Mouse (Mus musculus) limb, embryonic 13.5 days (tissue): ENCODE results near the gene Kcng3. TPM values are rescaled to one million over a fixed set of nuclear protein-coding genes. Genes with fewer than 3 reads are reported as not detected.
A peak's percentile ranks its signal among the peaks of the same experiment; 100 is the strongest.

ENCODE experiments used
- ATAC-seq: fragments of 200-750 bp; cut with Nextera tagmentation; 2 replicates; pipeline ENCODE4 v1.8.0; 2017; ENCODE audit warnings: low read depth, moderate number of reproducible peaks, moderate TSS enrichment; ENCODE audit not compliant: low FRiP score
- H3K27ac ChIP-seq: fragments of 300-500 bp; sonication (generic); 2 replicates; pipeline ENCODE4 v1.5.1; 2015; ENCODE audit warnings: inconsistent platforms, mild to moderate bottlenecking, moderate library complexity
- H3K27me3 ChIP-seq: fragments of 300-500 bp; sonication (generic); 2 replicates; pipeline ENCODE4 v1.6.1; 2015; ENCODE audit warnings: mild to moderate bottlenecking, inconsistent platforms
- H3K36me3 ChIP-seq: fragments of 300-500 bp; sonication (generic); 2 replicates; pipeline ENCODE4 v1.6.1; 2015; ENCODE audit warnings: inconsistent platforms, mild to moderate bottlenecking, moderate library complexity
- H3K4me1 ChIP-seq: fragments of 300-500 bp; sonication (generic); 2 replicates; pipeline ENCODE4 v1.6.1; 2015; ENCODE audit warnings: inconsistent platforms
- H3K4me2 ChIP-seq: fragments of 300-500 bp; sonication (generic); replicated peaks from 2 replicates; pipeline ENCODE4 v1.6.1; 2015; ENCODE audit warnings: inconsistent platforms, mild to moderate bottlenecking, moderate library complexity
- H3K4me3 ChIP-seq: fragments of 300-500 bp; sonication (generic); 2 replicates; pipeline ENCODE4 v1.5.1; 2015; ENCODE audit warnings: moderate library complexity, mild to moderate bottlenecking, inconsistent platforms
- H3K9ac ChIP-seq: fragments of 300-500 bp; sonication (generic); 2 replicates; pipeline ENCODE4 v1.6.1; 2015; ENCODE audit warnings: mild to moderate bottlenecking, inconsistent platforms
- H3K9me3 ChIP-seq: fragments of 300-500 bp; sonication (generic); 2 replicates; pipeline ENCODE4 v1.6.1; 2016; ENCODE audit warnings: inconsistent platforms
- WGBS: fragments of 180-500 bp; shearing (Covaris S2); methylation state at CpG from one replicate; pipeline ENCODE4 v1.1.7; 2015; 5-methylcytosine and 5-hydroxymethylcytosine counted together
- polyA plus RNA-seq: library from polyadenylated mRNA; unstranded; fragments of >200 nt; fragmentation: Nextera tagmentation; extraction: Ambion mirVana; gene quantifications from 2 replicates; pipeline ENCODE4 v1.2.1, GENCODE M21; 2015

Gene Kcng3
- polyA plus RNA-seq, 1 experiment from 2014 or later, result not detected

GRCm38 (mm10) chr17:83567375-83567774, 64.3 kb downstream of the Kcng3 start:
- H3K4me3 ChIP-seq, result no peak overlapping the region
- no peak overlapping the region for H3K9ac ChIP-seq
- no peak overlapping the region for H3K4me2 ChIP-seq
- no peaks in the 10 kb centered on the region for H3K27me3 ChIP-seq
- H3K4me1 ChIP-seq, result 0 out of 2 replicates have a peak, but pooled peaks cover 7% of the 10 kb centered on the region
- H3K36me3 ChIP-seq, result no peaks in the 10 kb centered on the region
- no peaks in the 10 kb centered on the region for H3K9me3 ChIP-seq
- ATAC-seq, result no peak
- H3K27ac ChIP-seq, result no peak overlapping the region
- WGBS, result 70% methylated on average over 8 of the region's 8 CpGs

GRCm38 (mm10) chr17:83565506-83565905, 66.2 kb downstream of the Kcng3 start:
- Histone ChIP-seq H3K4me3 (no peak overlapping the region), H3K4me1 (0 out of 2 replicates have a peak, but pooled peaks cover 3% of the 10 kb centered on the region), H3K9ac (no peak overlapping the region), H3K4me2 (no peak overlapping the region), H3K27me3 (no peaks in the 10 kb centered on the region), H3K36me3 (no peaks in the 10 kb centered on the region), H3K27ac (no peak overlapping the region), H3K9me3 (no peaks in the 10 kb centered on the region)
- ATAC-seq, result no peak
- 33% methylated on average over 4 of the region's 4 CpGs for WGBS

DNA sequence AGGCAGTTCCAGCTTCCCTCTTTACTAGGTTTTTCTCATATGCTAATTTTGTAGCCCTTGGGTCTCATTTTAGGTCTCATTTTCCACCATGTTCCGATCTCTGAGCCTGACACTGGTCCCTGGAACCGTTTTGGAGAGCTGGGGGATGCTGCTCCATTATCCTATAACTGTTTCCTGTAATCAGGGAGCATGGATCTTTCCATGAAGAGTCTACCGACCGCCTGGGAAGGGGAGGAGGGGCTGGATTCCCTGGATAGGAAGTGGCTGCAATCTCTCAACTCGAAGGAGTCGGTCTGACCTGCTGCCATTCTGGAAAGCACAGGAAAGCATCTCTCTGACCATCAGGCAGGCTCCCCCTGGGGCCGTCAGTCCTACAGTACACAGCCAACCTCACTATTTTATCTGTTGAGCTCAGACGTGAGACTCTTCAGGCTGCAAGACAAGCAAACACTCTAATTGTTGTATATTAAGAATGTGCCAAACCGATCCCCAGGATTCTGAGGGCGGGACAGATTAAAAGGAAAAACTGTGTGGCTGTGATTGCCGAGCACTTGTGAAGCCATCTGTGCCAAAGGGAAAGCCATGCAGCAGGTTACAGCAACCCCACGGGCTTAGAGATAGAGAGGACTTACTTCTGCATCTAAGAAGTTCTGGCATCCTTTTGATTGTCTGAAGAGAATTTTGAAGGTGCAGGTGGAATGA, 67.4 kb downstream of the Kcng3 start:
- no peaks in the 10 kb centered on the region for H3K9me3 ChIP-seq
- no peak overlapping the region for H3K27ac ChIP-seq
- H3K9ac ChIP-seq, result no peak overlapping the region
- WGBS, result 58% methylated on average over 12 of the region's 12 CpGs
- no peak for ATAC-seq
- no peaks in the 10 kb centered on the region for H3K27me3 ChIP-seq
- no peak overlapping the region for H3K4me3 ChIP-seq
- H3K36me3 ChIP-seq, result no peaks in the 10 kb centered on the region
- H3K4me1 ChIP-seq, result 0 out of 2 replicates have a peak, but pooled peaks cover 3% of the 10 kb centered on the region
- no peak overlapping the region for H3K4me2 ChIP-seq

DNA sequence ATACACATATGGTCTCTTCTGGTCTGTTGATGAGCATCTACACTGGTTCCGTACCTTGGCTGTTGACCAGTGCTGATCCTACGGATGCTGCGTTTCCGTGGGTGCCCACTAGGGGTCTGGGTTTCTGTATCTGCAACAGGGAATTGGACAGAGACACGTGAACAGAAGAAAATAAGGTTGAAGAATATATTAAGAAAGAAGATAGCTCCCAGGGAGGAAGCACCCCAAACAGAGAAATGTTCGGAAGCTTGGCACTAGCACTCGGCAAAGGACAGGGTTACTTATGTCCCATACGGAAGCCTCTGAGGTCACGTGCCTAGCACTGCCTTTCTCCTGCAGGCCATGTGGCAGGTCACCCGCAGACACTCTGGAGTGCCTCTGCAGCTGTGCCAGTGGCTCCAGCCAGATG, 68.0 kb downstream of the Kcng3 start:
- peak overlapping the region; percentile 25; the same call in 1 of the 2 replicates for H3K4me2 ChIP-seq
- H3K4me3 ChIP-seq, result no peak overlapping the region

GRCm38 (mm10) chr17:83562153-83563010, 69.3 kb downstream of the Kcng3 start:
- no peak overlapping the region for H3K27ac ChIP-seq
- no peaks in the 10 kb centered on the region for H3K27me3 ChIP-seq
- 95% methylated on average over 5 of the region's 5 CpGs for WGBS
- 0 out of 2 replicates have a peak, but pooled peaks cover 3% of the 10 kb centered on the region for H3K4me1 ChIP-seq
- H3K36me3 ChIP-seq, result no peaks in the 10 kb centered on the region
- no peaks in the 10 kb centered on the region for H3K9me3 ChIP-seq
- H3K9ac ChIP-seq, result no peak overlapping the region
- ATAC-seq, result no peak
- no peak overlapping the region for H3K4me2 ChIP-seq
- no peak overlapping the region for H3K4me3 ChIP-seq

More for the DNA sequence above, 68.0 kb downstream of the Kcng3 start:
- Histone ChIP-seq H3K27ac (no peak overlapping the region), H3K4me1 (0 out of 2 replicates have a peak, but pooled peaks cover 3% of the 10 kb centered on the region), H3K27me3 (no peaks in the 10 kb centered on the region), H3K36me3 (no peaks in the 10 kb centered on the region), H3K9ac (no peak overlapping the region), H3K9me3 (no peaks in the 10 kb centered on the region)
- WGBS, result 50% methylated on average over 10 of the region's 10 CpGs
- ATAC-seq, result peak; percentile 32; the same call in 1 of the 2 replicates

- no peak overlapping the region for H3K4me2 ChIP-seq
- H3K27ac ChIP-seq, result no peak overlapping the region
- 0 out of 2 replicates have a peak, but pooled peaks cover 3% of the 10 kb centered on the region for H3K4me1 ChIP-seq
- no peaks in the 10 kb centered on the region for H3K9me3 ChIP-seq
- H3K27me3 ChIP-seq, result no peaks in the 10 kb centered on the region
- no peak overlapping the region for H3K9ac ChIP-seq
- H3K36me3 ChIP-seq, result no peaks in the 10 kb centered on the region
- no peak overlapping the region for H3K4me3 ChIP-seq
- WGBS, result 69% methylated on average over 8 of the region's 8 CpGs
- no peak for ATAC-seq
Measured at GRCm38 (mm10) chr17:83559081-83559480, 72.6 kb downstream of the Kcng3 start.

DNA sequence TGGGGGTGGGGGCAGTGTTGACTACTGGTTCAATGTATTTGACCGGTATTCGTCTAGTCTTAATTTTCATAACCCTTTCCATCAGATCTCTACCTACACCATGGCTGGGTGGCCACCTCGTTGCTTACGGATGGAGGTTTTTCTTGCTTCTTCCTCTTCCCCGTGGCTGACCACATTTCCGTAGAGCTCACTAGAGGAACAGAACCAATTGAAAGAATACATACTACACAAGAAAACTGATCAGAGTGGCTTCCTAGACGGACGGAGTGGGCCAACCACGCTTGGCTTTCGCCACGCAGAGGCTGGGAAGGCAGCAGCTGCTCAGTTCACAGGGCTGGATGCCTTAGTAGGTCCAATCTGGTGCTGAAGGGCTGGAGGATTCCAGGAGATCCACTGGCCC, 75.9 kb downstream of the Kcng3 start:
- no peaks in the 10 kb centered on the region for H3K27me3 ChIP-seq
- WGBS, result 94% methylated on average over 11 of the region's 11 CpGs
- ATAC-seq, result no peak
- H3K9me3 ChIP-seq, result no peaks in the 10 kb centered on the region
- no peaks in the 10 kb centered on the region for H3K4me1 ChIP-seq
- no peak overlapping the region for H3K27ac ChIP-seq
- no peaks in the 10 kb centered on the region for H3K36me3 ChIP-seq
- H3K9ac ChIP-seq, result no peak overlapping the region
- H3K4me3 ChIP-seq, result no peak overlapping the region
- H3K4me2 ChIP-seq, result no peak overlapping the region

DNA sequence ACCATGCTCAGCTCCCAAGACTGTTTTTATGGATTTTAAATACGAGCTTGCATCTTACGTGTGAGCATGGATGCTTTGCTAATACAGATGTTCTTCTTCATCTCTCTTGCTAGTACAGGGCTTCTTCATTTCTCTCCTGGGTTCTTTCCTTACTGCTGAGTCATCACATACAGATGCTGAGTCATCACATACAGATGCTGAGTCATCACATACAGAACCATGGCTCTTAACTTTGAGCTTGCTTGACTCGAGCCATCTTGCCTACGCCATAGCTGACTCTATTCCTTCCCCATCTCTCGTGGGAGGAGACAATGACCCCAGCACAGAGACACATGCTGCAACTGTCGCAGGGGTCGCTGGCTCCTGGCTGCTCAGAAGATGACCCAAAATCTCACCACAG, 76.7 kb downstream of the Kcng3 start:
- H3K36me3 ChIP-seq, result no peaks in the 10 kb centered on the region
- no peaks in the 10 kb centered on the region for H3K4me1 ChIP-seq
- H3K9me3 ChIP-seq, result no peaks in the 10 kb centered on the region
- no peak overlapping the region for H3K4me3 ChIP-seq
- no peak overlapping the region for H3K27ac ChIP-seq
- no peak for ATAC-seq
- 86% methylated on average over 7 of the region's 7 CpGs for WGBS
- no peaks in the 10 kb centered on the region for H3K27me3 ChIP-seq
- H3K9ac ChIP-seq, result no peak overlapping the region
- H3K4me2 ChIP-seq, result no peak overlapping the region

GRCm38 (mm10) chr17:83548501-83549233, 83.0 kb downstream of the Kcng3 start:
- H3K4me3 ChIP-seq, result no peak overlapping the region
- peaks cover 52% of the 10 kb centered on the region for H3K27me3 ChIP-seq
- H3K27ac ChIP-seq, result no peak overlapping the region
- no peak overlapping the region for H3K9ac ChIP-seq
- no peaks in the 10 kb centered on the region for H3K36me3 ChIP-seq
- H3K4me2 ChIP-seq, result no peak overlapping the region
- H3K9me3 ChIP-seq, result no peaks in the 10 kb centered on the region
- H3K4me1 ChIP-seq, result peaks cover 14% of the 10 kb centered on the region
- 24% methylated on average over 12 of the region's 12 CpGs for WGBS
- ATAC-seq, result no peak

GRCm38 (mm10) chr17:83547145-83547544, 84.5 kb downstream of the Kcng3 start:
- H3K9ac ChIP-seq, result no peak overlapping the region
- 31% methylated on average over 10 of the region's 10 CpGs for WGBS
- ATAC-seq, result no peak

DNA sequence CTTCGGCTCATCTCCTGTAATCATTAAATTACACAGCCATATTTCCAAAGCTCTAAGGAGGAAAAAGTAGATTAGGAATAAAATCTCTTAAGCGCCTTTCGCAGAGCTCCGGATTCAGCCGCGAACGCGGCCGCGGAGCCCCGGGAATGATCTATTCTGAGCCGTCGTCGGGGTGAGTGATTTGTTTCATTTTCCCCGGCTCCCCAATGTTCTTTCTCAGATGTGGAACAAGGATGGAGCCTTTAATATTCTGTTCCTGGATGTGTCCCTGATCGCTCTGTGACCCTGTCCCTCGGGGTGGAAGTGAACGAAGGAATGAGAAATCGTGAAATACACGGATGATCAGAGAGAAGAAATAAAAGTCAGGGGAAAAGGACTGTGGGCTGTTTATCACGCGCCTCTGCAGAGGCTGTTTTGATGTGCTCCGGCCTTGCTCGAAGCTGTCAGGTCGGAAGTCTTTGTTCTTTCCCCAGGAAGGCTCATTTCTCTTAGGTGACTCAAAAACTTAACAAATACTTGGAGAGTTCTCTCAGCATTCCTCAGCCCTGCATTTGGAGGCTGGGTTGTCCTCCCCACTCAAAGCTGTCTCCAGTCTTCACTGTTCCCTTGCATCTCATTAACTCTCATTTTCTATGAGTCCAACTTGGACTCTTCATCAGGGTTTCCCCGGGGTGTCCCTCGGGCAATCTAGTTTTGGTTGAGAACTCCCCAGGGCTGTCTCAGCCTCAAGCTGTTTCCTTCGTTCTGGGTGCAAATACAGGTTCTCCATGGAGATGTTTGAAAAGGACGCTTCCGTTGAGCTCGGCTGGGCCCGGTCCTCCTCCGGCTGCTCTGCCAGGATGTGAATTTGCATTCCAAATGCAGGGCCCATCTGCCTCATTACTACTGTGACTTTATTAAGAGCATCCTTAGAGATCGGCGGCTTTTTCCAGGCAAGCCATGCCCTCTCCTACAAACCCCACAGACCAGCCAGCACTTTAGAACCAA, 85.6 kb downstream of the Kcng3 start:
- H3K9ac ChIP-seq, result peak overlapping the region; percentile 4; the same call in 1 of the 2 replicates
- peak overlapping the region; percentile 38 for H3K4me3 ChIP-seq
- peaks cover 54% of the 10 kb centered on the region for H3K27me3 ChIP-seq
- H3K9me3 ChIP-seq, result no peaks in the 10 kb centered on the region
- ATAC-seq, result no peak
- peak overlapping the region; percentile 60 for H3K4me2 ChIP-seq
- WGBS, result 6% methylated on average over 35 of the region's 35 CpGs
- no peak overlapping the region for H3K27ac ChIP-seq
- H3K36me3 ChIP-seq, result no peaks in the 10 kb centered on the region
- peaks cover 14% of the 10 kb centered on the region for H3K4me1 ChIP-seq

More at GRCm38 (mm10) chr17:83547145-83547544, 84.5 kb downstream of the Kcng3 start:
- H3K4me2 ChIP-seq, result no peak overlapping the region
- H3K9me3 ChIP-seq, result no peaks in the 10 kb centered on the region
- peaks cover 52% of the 10 kb centered on the region for H3K27me3 ChIP-seq
- peaks cover 14% of the 10 kb centered on the region for H3K4me1 ChIP-seq
- no peaks in the 10 kb centered on the region for H3K36me3 ChIP-seq
- H3K4me3 ChIP-seq, result no peak overlapping the region
- H3K27ac ChIP-seq, result no peak overlapping the region
